Mouse (Mus musculus) 3T3-L1 (cell line): ENCODE measurements at regions not wholly inside any gene's neighbourhood (a gene's known extent, or its start where the extent isn't known, plus 50 kb on each side); places are given as distances from the start of the nearest gene placed in this dataset.

Experiments
- DNase-seq: peaks from one replicate; pipeline ENCODE4 v3.0.0-alpha.2; 2015; ENCODE audit warnings: low read depth, low spot score

DNA sequence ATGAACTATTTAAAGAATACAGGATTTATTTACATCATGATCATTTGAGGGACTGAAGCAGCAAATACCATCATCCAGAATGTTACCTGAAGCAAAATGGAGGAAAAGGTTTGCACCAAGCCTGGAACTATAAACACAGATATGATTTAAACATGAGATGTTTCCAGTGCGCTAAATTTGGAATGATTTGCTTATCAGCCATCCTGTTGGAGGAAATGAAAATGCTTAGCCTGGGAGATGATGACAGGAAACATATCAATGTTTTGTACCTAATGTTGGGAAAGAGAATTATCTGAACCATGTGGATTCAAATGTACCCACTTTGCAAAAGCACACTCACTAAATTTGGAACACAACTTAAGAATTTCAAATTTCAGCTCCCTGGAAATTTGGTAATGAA is 149.3 kb downstream of the Adgra3 start:
- DNase-seq = no peak

DNA sequence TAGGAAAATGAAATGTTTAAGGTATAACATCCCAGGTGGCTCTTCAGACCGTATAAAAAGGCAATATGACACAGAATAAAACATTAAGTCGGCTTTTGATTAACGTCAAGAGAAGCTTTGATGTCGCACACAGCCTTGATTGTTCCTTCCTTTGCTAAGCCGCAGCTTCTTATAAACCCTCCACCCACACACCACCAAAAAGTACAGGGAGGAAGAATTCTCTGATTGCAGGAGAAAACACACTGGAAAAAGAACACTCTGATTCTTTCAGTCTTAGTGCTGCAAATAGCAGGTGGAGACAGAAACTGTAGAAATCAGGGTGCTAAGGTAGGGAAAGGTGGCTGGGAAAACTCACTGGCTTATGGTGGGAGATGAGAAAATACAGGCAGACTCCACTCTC is 162.7 kb downstream of the Adgra3 start:
- DNase-seq = no peak

DNA sequence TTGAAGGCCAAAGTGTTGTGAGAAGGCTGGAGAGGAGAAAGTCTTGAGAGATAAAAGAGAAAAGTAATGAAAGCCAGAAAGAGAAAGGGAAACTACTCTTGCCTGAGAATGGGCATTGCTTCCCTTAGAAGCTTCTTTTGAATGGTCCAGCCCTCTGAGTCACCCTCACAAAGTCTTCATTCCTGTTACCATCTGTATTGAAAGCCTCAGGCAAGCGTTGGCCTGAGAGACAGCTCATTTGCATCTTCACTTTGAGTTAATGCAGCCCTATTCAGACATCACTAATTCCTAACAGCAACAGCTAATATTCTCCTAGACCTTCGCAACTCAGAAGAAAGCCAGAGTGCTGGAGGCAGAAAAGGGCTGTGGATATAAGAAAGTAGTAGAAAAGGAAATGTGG is 178.4 kb downstream of the Adgra3 start:
- DNase-seq = no peak

DNA sequence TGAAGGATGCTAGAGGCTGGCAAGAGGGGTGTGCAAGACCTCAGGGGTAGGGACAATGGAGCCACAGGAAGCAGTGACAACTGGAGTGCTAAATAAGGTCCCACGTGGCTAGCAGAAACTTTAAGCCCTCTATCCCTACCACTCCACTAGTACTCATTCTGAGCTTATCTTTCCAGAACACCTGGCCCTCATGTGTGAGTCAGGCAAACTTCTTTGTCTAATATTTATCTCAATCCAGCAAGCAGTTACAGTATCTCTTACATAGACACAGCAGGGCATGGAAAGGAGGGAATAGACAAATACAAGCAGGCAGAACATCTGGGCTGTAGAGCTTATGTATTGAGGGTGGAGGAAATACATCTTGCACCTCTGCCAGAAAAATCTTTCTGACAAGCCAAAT is 182.6 kb downstream of the Adgra3 start:
- peak; percentile 40 for DNase-seq

DNA sequence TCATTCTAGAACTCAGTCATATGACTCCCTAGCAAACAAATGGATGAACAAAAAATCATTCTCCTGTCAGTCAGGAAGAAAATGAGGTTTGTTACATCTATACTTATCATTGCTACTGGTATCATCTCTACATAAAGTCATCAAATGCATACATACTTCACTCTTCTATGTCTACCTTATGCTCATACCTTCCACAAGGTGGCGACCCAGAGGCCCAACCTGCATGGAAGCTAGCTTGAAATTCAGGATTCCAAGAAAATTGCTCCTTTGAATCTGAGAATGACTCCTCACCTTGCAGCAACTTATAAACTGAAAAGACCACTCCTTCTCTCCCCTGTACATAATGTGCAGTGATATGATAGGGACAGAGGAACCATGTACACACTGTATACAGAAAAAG is 201.6 kb downstream of the Adgra3 start:
- peak; percentile 65 for DNase-seq

DNA sequence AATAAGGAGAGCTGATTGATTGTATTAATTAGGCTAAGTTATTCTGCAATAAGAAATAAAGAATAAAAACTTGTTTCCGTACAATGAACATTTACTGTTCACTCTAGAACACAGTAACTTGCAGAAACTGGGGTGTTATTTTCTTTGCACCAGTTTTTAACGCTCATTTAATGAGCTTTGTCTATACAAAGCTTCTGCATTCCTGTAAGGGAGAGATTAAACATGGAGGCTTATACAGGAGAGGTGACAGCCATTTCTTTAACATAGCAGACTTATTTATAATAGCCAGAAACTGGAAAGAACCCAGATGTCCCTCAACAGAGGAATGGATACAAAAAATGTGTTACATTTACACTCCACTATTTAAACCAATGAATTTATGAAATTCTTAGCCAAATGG is 202.8 kb downstream of the Adgra3 start:
- no peak for DNase-seq

DNA sequence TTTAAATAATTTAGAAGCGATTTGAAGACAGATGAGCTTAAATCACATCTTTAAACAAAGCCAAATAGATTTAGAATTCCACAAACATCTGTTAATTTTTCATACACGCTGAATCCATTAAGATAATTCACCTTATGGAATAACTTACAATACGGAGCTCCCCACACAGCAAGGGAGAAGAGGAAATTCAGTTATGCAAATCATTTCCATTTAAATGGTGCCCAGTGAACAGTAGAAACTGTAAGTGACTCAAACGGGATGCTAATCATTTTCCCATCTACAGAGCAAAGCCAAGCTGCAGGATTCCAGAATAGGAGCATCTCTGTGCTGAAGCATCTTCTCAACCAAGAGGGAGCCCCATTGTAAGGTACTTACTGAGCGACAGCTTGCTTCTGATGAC is 210.1 kb downstream of the Adgra3 start:
- no peak for DNase-seq

DNA sequence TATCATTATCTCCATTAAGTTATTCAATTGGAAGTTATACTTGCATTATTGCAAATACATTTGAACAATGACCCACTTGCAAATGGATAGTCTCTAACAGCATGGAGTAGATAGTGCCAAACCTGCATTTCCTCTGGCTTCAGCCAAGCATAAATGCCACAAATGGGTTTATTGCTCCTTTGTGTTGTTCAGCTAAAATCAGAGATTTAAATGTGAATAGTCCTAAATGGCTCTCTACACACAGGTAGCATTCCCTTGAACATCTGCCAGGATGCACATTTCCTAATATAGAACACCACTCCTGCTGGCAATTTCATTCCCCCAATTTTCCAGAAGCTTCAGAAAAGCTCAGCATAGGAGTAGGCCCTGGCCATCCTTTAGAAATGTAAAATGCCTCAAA is 210.6 kb downstream of the Adgra3 start:
- no peak for DNase-seq

DNA sequence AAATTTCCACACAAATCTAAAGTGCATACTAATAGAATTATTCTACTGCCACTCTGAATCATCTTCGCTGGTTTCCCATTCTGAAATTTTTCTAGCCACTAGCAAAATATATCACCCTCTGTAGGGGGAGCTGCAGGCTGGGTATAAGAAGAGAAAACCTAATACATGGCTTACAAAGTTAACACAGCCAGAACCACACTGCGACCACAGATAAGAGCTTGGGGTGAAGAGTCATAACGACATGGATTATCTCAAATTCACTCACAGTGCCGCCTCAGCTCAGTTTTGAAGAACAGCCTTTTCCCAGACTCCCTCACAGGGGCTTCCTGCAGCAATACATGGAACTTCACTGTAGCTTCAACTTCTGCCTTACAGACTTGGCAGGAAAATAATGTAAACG is 240.0 kb downstream of the Adgra3 start:
- DNase-seq = peak; percentile 31

DNA sequence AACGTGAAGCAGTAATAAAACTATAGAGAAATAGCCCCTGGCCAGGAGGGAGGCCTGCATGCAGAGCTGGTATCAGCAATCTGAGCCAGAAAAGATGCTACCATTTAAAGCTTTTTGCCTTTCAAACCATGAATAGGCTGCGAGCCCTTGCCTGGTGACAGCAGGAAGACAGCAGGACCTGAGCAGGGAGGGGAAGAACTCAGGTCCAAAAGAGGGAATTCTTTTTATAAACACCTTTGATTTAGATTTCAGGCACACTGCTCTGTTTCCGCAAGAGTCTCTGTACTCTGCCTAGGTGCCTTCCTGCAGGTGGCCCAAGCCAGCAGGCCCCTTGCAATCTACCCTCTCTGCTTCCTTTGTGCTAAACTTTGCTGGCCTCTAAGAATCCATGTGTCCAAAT is 242.1 kb downstream of the Adgra3 start:
- no peak for DNase-seq

DNA sequence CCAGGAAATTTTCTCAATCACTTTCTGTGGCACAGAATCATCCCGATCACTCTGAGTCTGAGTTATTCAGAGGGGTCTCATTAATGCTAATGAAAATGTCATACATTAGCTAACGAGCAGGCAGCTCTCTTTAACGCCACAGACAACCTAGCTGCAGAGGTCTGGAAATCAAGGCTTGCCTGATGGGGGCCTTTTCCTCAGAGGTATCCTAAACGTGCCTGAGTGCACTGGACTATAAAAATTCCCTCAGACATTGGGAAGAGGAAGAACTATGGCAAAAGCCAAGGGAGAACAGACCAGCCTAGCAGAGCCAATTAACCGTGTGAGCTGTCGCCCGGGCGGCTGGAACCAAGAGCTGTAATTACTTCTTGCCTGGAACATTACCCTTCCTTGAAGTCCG is 245.5 kb downstream of the Adgra3 start:
- DNase-seq = no peak

DNA sequence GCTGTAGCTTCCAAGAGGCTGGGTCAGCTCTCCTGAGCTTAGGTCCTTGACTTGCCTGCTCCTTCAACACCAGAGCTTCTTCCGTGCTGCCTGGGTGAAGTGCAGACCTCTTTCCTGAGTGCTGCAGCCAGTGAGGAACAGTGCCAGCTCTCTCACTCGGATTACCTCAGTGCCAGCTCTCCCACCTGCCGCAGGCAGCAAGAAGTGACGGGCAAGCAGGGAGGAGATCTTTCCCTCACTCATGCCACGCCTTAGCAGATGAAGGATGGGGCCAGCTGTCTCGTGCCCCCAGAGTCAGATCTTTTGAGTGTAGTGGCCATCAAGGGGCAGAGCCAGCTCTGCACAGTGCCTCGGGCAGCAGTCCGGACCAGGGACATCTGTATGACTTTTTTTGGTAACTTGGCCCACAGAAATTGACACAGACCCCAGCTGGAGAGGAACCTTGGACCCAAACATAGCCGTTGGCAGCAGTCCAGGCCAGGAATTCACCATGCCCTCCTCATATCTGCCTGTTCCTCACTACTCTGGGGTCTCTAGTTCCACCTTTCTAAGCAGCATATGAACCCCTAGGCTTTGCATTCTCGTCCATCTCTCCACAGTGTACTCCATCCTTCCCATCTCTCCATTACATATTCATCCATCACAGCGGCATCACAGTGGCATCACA is 263.9 kb upstream of the Kcnip4 start:
- DNase-seq = no peak

DNA sequence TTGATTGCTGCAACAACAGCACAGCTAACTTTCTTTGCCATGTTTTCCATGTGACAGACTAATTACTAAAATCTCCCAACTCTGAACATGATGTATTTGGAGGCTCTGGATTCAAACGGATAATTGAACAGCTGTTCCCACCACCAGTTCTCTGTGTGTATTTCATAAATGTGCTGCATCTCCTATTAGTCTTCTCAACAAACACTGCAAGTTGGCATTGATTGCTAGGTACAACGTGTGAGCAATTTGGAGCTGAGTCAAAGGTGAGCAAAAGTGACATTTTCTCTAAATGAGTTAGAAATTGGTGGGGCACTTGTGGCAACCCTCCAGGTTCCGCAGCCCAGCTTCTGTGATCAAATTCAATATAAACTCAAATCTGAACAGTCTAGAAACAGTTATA is 259.0 kb upstream of the Kcnip4 start:
- DNase-seq = no peak

DNA sequence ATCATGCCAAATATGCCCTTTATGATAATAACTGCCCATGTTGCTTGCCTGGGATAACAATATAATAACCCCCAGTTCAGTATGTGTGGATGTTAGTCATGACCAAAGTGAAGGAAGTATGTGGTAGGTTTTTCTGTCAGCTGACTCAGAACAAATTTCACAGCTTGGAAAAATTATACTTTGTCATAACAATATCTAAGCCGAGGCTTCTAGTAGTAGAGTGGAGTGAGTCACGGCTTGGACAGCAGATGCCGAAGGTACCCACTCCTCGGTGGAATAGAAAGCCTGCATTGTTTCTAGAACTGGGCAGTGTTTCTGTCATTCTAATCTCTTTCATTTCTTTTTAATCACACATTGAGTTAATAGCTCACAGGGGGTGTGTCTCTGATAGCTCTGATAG is 236.3 kb upstream of the Kcnip4 start:
- DNase-seq = peak; percentile 97

DNA sequence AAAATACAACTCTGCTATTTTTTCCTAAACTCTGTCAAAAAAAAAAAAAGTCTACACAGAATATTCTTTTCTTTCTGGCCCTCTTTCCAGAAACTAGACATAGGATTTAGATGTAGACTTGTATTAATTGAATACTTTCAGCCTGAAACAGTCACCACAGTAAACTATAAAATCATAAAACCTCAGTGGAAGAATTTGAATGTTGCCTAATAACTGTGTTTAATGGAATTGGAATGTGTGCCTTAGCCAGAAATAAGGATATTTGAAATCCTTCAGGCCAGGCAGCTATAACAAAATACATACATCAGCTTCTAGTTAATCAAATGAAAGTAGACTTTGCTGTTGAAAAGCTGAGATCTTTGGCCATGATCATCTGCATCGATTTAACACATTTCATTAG is 230.8 kb upstream of the Kcnip4 start:
- peak; percentile 87 for DNase-seq

DNA sequence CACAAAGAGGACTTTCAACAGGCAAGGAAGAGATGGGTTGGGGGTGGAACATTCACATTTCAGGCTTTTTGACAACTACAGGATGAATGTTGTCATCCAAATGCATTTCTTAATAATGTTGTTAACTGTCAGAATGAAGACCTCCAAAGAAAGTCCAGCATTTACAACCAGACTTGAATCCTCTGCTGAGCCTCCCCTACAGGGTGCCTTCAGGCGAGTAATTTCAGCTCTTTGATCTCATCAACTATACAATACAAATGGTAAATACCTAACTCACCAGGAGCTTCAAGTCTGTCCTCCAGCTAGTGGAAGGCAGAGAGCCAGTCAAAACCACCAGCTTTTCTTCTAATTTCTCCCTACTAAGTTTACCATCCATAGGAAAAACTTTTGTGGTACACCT is 187.9 kb upstream of the Kcnip4 start:
- no peak for DNase-seq

DNA sequence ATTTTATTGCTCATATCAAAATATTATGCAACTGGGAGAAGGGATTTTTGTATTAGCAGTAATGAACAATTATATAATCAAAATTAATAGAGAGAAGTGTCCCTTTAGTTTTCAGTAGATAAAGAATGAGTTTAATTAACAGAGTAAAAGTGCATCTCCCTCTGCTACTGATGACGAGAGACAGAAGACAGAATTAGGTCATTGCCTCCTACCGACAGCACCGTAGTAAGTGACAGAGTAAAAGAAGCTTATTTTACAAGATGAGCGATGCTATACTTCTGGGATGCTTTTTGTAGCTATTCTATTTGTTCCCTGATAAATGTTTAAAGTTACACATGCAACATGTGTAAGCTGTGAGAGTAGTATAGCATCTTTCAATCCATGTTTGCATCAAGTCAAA is 157.4 kb upstream of the Kcnip4 start:
- DNase-seq = no peak

DNA sequence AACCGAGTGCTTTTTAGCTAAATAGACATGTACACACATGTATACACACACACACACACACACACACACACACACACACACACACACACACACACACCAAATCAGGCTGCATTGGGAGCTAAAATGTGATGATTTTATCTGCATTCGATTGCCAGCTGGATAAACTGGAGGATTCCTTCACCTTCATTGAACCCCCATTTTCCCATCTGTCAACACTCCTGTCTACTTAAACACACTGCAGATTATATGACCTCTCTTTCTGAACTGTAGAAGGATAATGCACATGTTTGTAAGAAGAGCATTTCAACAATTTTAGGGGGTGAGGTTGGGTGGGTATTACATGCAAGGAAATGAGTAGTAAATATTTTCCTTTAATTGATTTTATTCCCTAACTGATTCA is 156.8 kb upstream of the Kcnip4 start:
- no peak for DNase-seq

DNA sequence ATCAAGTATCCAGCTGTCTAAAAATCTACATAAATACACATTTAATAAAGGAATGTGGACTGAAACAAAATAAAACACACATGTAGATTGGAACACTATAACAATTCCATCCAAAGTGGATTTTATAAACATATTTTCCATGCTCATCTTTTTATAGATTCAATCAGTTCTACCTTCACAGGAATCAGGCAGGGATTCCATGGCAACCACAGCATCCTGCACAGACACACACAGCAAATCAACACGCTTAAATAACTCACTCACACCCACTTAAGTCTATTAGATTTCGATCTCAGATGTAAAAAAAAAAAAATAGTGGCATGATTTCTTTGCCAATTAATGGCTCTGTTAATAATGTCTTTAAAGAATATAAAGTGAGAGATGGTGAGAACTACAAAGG is 151.2 kb upstream of the Kcnip4 start:
- no peak for DNase-seq

DNA sequence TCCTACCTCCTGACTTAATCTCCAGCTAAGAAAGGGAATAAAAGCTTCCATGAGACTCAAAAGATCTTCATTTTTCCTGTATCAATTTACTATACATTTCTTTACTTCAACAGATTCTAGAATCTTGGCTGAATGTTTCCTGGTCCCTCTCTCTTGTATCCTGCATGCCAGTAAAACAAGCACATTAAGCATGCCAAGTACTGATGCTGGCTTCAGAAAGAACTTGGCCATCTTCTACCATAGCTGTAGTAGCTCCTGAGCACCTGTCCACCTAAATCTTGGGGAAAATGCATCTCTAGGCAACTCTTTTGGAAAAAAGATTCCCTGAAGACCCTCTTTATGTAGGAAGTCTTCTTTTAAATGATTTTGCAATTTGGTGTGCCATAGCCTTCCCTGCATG is 140.5 kb upstream of the Kcnip4 start:
- DNase-seq = no peak

DNA sequence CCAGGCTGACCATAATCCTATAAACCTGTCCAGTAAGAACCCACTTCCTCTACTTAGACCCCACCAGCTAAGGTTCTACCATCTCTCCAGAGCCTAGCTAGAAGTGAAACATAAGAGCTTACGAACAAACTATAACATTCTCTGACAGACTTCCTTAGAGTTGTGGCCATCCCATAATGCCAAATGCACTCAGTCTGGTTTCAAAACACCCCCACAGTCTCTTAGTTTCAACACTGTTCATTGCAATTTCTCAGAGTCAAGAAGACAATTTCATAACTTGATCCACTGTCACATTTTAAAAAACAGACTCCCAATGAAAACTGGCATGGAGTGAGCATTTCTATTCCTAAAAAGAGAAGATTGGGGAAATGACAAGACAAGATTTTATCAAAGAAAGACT is 139.2 kb upstream of the Kcnip4 start:
- DNase-seq = no peak

DNA sequence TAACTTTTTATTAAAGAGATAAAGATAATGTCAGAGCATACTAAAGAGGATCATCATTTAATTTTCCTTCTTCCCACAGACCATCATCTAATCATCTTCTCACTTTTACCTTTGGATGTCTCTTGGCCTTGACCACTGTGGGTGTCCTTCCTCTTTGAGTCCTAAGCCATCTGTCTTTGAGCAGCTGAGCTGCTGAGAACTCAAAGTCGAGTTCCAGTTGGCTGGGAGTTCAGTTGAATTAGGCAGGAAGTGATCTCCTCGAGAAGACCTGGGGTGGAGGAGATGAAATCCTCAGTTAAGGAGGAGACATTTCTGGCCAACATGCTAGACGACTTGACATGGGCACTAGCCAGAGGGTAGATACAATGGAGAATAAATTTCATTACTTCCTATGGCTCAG is 137.4 kb upstream of the Kcnip4 start:
- DNase-seq = no peak

DNA sequence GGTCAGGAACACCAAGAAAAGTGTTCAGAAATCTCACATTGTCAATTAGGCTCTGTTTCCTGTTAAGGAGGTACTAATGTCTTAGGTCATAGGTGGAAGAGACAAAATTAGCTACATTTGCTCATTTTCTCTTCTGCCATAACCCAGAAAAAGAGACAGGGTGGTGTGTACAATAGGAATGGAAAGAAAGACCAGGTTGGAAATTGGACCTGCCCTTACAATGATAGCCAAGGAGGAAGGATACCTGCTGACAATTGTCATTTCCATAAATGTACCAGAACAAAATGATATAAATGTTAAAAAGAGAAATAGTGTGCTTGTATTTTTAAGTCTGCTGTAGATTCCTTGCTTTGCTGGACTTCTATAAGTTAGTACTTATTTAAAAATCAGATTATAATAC is 135.9 kb upstream of the Kcnip4 start:
- no peak for DNase-seq

DNA sequence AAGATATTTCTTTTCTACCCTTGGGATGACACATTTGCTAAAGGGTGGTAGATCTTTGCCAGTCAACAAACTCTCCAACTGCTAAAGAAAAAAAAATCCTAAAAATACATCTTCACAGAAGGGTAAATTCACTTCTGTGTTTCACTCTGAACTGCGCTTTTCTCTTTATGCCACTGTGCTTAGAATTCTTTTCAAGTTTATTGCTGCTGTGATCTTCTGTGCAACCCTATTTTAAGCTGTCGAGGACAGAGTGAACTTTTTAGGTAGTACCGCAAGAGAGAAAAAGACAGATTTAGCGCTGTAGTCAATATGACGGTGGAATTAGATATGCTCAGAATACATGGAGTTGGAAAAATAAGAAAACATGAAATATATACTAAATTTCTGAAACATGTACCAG is 126.2 kb upstream of the Kcnip4 start:
- no peak for DNase-seq
